Mouse (Mus musculus) layer of hippocampus, adult 2 months (tissue): ENCODE data around the gene Gm42715. TPM values are rescaled to one million over a fixed set of nuclear protein-coding genes. Genes with fewer than 3 reads are reported as not detected.

ENCODE experiments used
- DNase-seq, 2 experiments: peaks; one replicate each; pipeline ENCODE4 v3.0.0; 2022; ENCODE audit warnings: low spot score in 2 of 2
- H3K27ac ChIP-seq: fragments of 200-600 bp; 2 replicates; pipeline ENCODE4 v1.8.1; 2022
- H3K4me3 ChIP-seq: fragments of 200-600 bp; 2 replicates; pipeline ENCODE4 v1.8.1; 2022; ENCODE audit warnings: mild to moderate bottlenecking
- CTCF ChIP-seq: fragments of 200-600 bp; conservative IDR thresholded peaks from 2 replicates; pipeline ENCODE4 v1.8.1; 2022; ENCODE audit warnings: antibody characterized with exemption, mild to moderate bottlenecking, moderate library complexity
- total RNA-seq, 2 experiments: library from RNA; stranded (reverse); gene quantifications; 2 replicates each; pipeline ENCODE4 v1.2.3; 2021

The Gm42715 gene
- total RNA-seq, 2 experiments from 2014 or later = 9.0 to 12.0 TPM

DNA sequence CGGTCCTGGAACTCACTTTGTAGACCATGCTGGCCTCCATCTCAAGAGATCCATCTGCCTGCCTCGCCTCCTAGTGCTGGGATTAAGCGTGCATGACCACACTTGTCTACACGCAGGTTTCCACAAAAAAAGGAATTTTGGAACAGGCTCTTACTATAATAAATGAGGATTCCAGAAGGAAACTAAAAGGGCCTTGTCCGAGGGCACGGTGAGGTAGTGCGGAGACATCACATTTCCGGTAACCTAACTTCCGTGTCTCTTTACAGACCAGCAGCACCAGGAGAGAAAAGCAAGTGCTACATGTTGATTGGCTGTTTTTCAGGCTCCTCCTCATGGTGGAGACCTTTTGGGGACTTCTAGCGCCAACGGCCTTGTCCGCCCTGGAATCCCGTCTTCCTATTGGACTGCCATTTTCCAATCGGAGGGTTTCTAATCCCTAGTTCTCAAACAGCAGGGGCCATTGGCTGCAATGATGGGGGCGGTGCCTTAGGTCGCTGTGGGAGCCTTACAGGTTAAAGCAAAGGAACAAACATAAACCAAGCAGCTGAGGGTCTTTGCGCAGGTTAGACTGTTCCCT is 53.6 kb downstream of the Gm42715 start, which contains the start of gene Phkg2:
Phkg2 (plus strand) TSS at position 446 of the 577 bp plus-strand sequence.
- DNase-seq = peak; percentile 86 to 97
- peak within 1 kb of the TSS; percentile 87 for H3K4me3 ChIP-seq
- peak; percentile 36; the same call in 1 of the 2 replicates for TF ChIP-seq CTCF
- H3K27ac ChIP-seq = peak within 1 kb of the TSS; percentile 94

- no peak for TF ChIP-seq CTCF
- H3K4me3 ChIP-seq = peak overlapping the region; percentile 87
- no peak for DNase-seq
- H3K27ac ChIP-seq = peak overlapping the region; percentile 94
These were observed 54.2 kb downstream of the Gm42715 start for GRCm38 (mm10) chr7:127573503-127574008.

- DNase-seq = no peak
- TF ChIP-seq CTCF = no peak
- Histone ChIP-seq H3K27ac (peak overlapping the region; percentile 94), H3K4me3 (peak overlapping the region; percentile 87)
These were observed 54.7 kb downstream of the Gm42715 start for GRCm38 (mm10) chr7:127574115-127574514.

GRCm38 (mm10) chr7:127583260-127583659 is 63.9 kb downstream of the Gm42715 start:
- H3K27ac ChIP-seq = no peak overlapping the region
- DNase-seq = no peak
- no peak for TF ChIP-seq CTCF
- no peak overlapping the region for H3K4me3 ChIP-seq

GRCm38 (mm10) chr7:127585031-127585430 is 65.6 kb downstream of the Gm42715 start:
- no peak overlapping the region for H3K4me3 ChIP-seq
- no peak for TF ChIP-seq CTCF

DNA sequence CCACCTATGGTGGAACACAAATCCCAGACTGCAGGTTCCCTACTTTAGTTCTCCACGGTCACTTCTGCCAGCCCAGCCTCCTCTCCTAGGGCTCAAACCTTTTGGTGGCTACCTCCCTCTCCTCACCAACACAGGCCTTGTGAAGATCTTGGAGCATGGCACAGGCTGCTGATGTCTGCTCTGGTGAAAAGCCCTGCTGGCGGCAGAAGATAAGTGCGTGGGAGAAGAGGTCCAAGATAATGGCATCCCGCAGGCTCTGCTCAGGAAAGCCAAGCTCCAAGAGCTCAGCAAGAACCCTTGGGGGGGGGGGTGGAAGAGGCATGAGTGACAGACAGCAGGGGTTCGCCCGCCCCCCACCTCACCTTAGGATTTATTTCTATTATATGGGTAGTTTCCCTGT is 66.8 kb downstream of the Gm42715 start:
- no peak overlapping the region for H3K27ac ChIP-seq
- H3K4me3 ChIP-seq = no peak overlapping the region
- no peak for TF ChIP-seq CTCF
- no peak for DNase-seq

More at GRCm38 (mm10) chr7:127585031-127585430, 65.6 kb downstream of the Gm42715 start:
- DNase-seq = no peak
- H3K27ac ChIP-seq = no peak overlapping the region

GRCm38 (mm10) chr7:127587196-127587595 is 67.8 kb downstream of the Gm42715 start:
- Histone ChIP-seq H3K4me3 (peak overlapping the region; percentile 99), H3K27ac (peak overlapping the region; percentile 93; the same call in 1 of the 2 replicates)
- no peak for TF ChIP-seq CTCF
- DNase-seq = no peak

DNA sequence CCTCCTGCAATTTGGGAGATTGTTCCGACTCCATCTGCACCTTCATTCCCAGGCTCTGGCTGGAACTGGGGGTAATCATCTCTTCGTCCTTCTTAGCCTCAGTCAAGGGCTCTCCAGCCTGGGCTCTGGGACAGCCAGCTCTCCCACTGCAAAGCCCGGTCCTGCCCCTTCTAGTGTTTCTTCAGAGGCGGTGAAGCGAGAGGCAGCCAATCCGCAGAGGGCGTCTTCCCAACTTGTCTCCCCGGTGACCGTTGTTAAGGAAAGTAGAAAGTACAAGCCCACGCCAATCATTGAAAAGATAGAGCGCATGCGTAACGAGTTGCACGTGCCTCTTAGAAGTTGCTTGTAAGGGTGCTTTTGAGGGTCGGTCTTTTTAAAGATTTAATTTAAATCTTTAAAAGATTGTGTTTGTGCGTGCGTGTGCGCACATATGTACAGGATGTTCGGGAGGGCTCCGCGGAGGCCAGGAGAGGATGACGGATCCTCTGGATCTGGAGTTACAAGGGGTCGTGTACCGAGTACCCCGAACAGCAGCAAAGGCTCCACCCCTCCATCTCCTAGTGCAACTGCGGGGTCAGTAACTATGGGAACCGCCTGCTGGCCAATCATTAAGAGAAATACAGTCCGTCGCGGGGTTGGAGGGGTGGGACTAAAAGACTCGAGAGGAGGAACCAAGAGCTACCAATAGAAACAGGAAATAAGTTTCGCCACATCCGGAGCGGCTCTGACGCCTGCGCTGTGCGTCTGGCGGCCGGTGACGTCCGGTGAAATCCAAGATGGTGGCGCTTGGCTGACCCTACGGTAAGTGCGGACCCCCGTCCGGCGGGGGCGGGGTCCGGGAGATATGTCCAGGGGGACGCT is 68.9 kb downstream of the Gm42715 start, which contains the start of the genes Ccdc189 and Rnf40:
Ccdc189 (minus strand) TSS at position 585 of the 861 bp plus-strand sequence.
Rnf40 (plus strand) TSS at position 757 of the 861 bp plus-strand sequence.
- DNase-seq = peak; percentile 89 to 98
- H3K4me3 ChIP-seq = peak within 1 kb of the TSS; percentile 99
- H3K27ac ChIP-seq = peak within 1 kb of the TSS; percentile 93
- TF ChIP-seq CTCF = no peak; the same call in 1 of the 2 replicates

DNA sequence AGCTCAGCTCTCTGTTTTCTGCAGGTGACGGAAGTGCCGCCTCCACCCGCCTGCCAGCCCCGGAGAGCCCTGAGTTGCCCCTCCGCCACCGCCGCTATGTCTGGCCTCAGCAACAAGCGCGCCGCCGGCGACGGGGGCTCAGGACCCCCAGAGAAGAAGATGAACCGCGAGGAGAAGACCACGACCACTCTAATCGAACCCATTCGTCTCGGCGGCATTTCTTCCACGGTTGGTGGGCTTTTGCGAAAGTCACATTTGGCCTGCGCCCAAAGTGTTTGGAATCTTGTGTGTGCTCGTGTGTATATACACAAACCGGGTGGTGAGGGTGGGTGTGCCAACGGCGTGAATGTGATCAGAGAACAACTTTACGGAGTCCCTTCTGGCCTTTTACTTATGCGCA is 69.5 kb downstream of the Gm42715 start:
- Histone ChIP-seq H3K27ac (peak overlapping the region; percentile 93), H3K4me3 (peak overlapping the region; percentile 99)
- no peak for DNase-seq
- TF ChIP-seq CTCF = no peak

- TF ChIP-seq CTCF = no peak
- Histone ChIP-seq H3K27ac (no peak overlapping the region), H3K4me3 (peak overlapping the region; percentile 99)
- DNase-seq = no peak
These were observed 70.3 kb downstream of the Gm42715 start for GRCm38 (mm10) chr7:127589637-127590036.

- no peak for TF ChIP-seq CTCF
- no peak for DNase-seq
- Histone ChIP-seq H3K4me3 (no peak overlapping the region), H3K27ac (no peak overlapping the region)
These were observed 71.7 kb downstream of the Gm42715 start for GRCm38 (mm10) chr7:127591108-127591507.

GRCm38 (mm10) chr7:127592575-127592974 is 73.2 kb downstream of the Gm42715 start:
- DNase-seq = no peak
- Histone ChIP-seq H3K27ac (no peak overlapping the region), H3K4me3 (no peak overlapping the region)
- TF ChIP-seq CTCF = no peak

GRCm38 (mm10) chr7:127596747-127597146 is 77.4 kb downstream of the Gm42715 start:
- H3K4me3 ChIP-seq = no peak overlapping the region
- no peak overlapping the region for H3K27ac ChIP-seq
- TF ChIP-seq CTCF = no peak
- no peak for DNase-seq
